ENCODE assay signal across 16 mouse cellular contexts in genomic region chr2:26601595-26601994, GRCm38 (mm10). TPM values are rescaled to one million over a fixed set of nuclear protein-coding genes. Genes with fewer than 3 reads are reported as not detected.
"Had no signal": no experiment of that assay in that cellular context is flagged by ENCODE, and none has a peak within 500 bp of the region (broad histone marks: within the 10 kb centered on the region; RNA-seq: fewer than 3 reads in every experiment).

No protein-coding gene starts in this region.

- H3K27ac ChIP-seq: intestine, embryonic 15.5 days; left cerebral cortex, adult 2 months; limb, embryonic 10.5 days; stomach, embryonic 15.5 days had no signal

- H3K4me2 ChIP-seq: intestine, embryonic 15.5 days; stomach, embryonic 15.5 days had no signal

- DNase-seq: kidney, adult 18-20 months; kidney, postnatal 14 days; lung, adult 2 months; lung, postnatal 36 days; midbrain, embryonic 14.5 days; spleen, adult 18-20 months; thymus, postnatal 4 days had no signal

- H3K4me3 ChIP-seq: intestine, embryonic 15.5 days; left cerebral cortex, adult 2 months; limb, embryonic 10.5 days; myocyte; stomach, embryonic 15.5 days had no signal

- H3K27me3 ChIP-seq: intestine, embryonic 15.5 days; stomach, embryonic 15.5 days had no signal

- ATAC-seq: intestine, embryonic 15.5 days; lung, postnatal 0 days had no signal

- H3K36me3 ChIP-seq: intestine, embryonic 15.5 days; limb, embryonic 10.5 days; stomach, embryonic 15.5 days had no signal

- H3K9ac ChIP-seq: intestine, embryonic 15.5 days; stomach, embryonic 15.5 days had no signal

- H3K9me3 ChIP-seq: intestine, embryonic 15.5 days; limb, embryonic 10.5 days; stomach, embryonic 15.5 days had no signal

RNA-seq across cellular contexts. Expression of gene Gm20532, which starts 15.2 kb away (rescaled TPM):
- polyA plus RNA-seq: intestine, embryonic 15.5 days; kidney, embryonic 14.5 days; limb, embryonic 10.5 days; limb, embryonic 14.5 days; lung, adult 2 months; lung, postnatal 0 days; midbrain, embryonic 14.5 days; myocyte; neural tube, embryonic 11.5 days; stomach, embryonic 15.5 days had no signal
